Mouse (Mus musculus): ENCODE data around the gene Arvcf.

The Arvcf gene

DNA sequence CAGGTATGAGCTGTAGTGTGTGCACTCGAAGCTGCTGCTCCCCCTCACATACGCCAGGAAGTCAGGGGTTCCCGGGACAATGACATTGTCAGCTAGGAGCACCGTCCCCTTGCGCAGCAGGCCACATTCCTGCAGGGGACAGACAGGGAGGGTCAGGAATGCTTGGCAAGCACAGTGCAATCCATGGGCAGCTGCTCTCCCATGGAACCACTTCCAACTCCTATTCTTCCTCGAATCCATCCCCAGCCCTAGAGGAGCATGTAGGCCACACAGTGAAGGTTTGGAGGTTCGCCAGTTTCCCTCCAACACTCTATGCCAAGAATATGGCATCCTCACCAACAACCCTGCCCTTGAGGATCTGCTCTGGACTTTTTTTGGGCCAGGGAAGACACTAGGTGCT is 59.9 kb downstream of the Arvcf start:
- no peak for DNase-seq (ENCODE audit: low spot score in 2 of 2)

- DNase-seq (ENCODE audit: low spot score in 2 of 2): no peak
These were observed 61.8 kb downstream of the Arvcf start for GRCm38 (mm10) chr16:18409776-18410175.

DNA sequence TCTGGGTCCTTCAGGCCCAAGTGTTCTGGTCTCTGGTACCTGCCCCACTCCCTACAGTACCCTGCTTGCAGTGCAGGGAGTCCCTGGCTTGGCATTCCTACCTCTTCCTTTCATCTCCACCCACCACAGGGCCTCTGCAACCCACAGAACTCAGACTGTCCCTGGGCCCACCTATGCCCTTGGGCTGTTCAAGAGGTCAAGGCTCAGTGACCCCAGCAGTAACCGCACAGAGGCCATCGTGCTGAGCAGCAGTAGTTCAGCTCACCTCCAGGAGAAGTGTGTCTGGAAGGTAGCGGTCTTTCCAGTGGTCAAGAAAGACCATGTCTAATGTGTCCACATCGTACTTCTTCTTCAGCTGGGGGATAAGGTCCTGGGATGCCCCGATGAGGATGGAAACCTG is 62.4 kb downstream of the Arvcf start:
- no peak for DNase-seq (ENCODE audit: low spot score in 2 of 2)

DNA sequence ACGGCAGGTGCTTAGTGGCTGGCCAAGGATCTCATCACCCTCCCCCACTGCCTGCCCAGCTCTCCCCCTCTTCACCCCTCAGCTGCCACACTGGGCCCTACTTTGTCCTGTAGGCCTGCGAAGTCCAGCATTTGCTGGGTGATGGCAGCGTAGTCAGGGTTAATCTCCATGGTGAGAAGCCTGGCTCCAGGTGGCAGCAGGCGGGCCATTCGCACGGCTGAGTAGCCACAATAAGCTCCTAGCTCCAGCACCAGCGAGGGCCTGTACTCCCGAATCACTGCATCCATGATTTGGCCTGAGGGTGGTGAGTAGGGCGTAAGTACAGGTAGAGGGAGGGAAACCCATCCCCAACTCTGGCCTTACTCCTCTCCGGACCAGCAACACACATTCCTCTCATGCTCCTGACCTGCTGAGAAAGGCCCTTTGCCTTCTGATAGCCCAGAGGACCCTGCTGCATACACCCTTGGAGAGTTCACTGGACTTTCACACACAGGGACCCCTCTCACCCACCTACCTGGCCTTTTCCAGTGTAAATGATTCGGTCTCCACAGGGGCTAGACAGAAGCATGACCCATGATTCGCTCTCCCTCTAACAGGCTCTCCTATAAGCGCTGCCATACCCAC is 63.2 kb downstream of the Arvcf start:
- DNase-seq (ENCODE audit: low spot score in 2 of 2): no peak

DNA sequence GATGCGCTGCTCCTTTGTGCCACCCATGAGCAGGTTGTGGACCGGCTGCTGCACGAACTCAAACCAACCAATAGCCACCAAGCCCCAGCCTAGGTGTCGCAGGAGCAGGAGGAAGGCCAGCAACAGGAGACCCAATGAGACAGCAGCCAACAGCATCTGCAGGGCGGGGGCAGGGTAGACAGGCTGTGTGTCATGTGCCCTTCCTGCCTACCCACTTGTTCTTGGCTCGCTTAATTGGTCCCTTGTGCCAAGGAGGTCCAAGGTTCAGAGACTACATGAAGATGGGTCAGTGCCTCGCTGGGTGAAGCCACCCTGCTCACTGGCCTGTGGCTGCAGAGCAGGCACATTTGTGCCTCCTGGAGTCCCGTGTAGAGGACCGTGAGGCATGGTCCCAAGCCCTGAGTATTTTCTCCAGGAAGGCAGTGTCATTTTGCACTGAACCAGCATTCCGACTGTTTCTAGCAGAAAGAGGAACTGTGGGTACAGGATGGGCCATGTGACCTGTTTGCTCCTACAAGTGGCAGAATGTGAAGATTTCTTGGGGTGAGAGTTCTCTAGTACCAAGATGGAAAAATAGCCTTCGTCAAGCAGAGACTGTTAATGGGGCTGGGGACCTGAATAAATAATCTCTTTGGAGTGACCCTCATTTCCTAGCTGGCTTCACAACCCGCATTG is 64.0 kb downstream of the Arvcf start:
- DNase-seq (ENCODE audit: low spot score in 2 of 2): no peak

DNA sequence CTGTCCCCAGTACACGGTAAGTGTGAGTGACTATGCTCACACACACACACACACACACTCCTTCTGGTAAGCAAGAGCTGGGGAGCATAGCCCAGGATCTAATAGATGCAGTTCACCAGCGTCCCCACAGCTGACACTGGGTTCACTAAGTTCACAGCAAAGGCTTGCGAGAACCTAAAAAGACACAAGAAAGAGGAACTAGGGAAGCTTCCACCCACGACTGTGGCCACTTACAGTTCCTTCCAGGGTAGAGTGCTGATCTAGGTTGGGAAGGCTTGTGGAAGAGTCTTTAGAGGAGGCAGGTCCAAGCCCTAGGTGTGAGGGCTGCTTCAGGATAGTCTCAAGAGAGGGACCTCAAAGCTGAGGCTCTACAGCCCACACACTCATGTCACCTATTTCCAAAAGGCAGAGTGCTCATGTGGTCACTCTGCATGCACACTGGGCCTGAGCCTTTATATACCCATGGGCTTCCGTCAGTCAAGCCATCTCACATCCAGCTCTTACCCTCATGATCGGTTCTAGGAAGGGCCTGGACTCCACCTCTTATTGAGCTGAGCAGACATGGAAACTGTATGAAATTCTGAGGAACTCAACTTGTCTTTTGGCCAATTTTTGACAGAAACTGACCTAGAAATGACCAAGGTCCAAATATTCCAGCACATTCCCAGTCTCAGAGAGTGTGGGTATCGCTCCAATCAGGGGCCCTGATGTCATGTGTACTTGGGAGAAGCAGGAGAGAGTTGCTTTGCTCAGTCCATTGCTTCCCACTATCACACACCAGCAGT is 65.2 kb downstream of the Arvcf start:
- no peak for DNase-seq (ENCODE audit: low spot score in 2 of 2)

DNA sequence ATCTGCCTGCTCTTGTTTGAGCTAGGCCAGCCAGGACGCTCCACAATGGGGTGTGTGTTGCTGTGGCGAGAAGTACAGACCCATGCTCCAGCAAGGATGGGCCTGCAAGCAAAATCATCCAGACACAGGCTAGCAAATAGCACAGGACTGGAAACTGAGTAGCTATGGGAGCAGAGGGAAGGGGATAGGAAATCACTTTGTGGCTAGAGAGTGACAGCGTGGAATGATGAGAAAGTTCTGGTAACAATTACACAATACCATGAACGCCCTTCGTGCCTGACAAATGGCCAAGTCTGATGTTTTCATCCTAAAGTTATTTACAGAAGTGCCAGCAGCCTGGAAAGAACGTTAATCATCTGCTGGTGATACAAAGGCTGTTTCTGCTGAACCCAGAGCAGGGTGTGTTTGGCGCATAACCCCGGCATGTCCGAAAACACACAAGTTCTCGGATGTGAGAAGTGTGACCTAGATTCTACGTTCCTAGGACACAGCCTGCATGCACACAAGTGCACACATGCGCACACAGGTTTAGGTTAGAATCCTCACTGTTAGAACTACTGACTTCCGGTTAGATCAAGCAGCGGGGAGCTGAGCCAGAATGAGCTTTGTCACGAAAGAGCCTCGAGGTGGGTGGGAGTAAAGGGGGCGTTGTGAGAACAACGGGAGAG is 68.2 kb downstream of the Arvcf start:
- DNase-seq (ENCODE audit: low spot score in 2 of 2): no peak

DNA sequence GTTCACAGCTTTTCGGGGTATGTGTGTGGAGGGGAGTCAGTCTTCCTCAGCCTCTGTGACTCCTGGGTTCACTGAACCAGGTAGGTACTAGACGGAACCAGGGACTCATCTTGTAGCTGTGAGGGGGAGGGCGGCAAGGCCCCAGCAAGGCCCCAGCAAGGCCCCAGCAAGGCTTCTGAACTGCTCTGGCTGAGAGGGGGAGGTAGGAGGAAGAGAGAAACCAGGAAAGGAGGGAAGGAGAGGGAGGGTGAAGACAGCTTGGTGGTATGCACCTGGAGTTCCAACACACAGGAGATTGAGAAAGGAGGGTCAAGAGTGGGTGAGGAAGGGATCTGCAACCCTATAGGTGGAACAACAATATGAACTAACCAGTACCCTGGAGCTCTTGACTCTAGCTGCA is 68.9 kb downstream of the Arvcf start:
- no peak for DNase-seq (ENCODE audit: low spot score in 2 of 2)

DNA sequence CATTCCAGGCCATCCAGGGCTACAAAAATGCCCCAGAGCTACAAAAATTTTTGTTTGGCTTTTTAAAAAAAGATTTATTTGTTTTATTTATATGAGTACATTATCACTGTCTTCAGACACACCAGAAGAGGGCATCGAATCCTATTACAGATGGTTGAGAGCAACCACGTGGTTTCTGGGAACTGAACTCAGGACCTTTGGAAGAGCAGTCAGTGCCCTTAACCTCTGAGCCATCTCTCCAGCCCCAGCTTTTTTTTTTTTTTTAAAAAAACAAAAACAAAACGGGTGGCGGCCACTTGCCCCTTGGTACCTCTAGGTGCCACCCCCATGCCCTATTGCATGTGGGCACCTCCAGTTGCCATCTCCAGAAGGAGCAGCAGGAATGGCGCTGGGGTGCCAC is 69.5 kb downstream of the Arvcf start:
- DNase-seq (ENCODE audit: low spot score in 2 of 2): no peak

DNA sequence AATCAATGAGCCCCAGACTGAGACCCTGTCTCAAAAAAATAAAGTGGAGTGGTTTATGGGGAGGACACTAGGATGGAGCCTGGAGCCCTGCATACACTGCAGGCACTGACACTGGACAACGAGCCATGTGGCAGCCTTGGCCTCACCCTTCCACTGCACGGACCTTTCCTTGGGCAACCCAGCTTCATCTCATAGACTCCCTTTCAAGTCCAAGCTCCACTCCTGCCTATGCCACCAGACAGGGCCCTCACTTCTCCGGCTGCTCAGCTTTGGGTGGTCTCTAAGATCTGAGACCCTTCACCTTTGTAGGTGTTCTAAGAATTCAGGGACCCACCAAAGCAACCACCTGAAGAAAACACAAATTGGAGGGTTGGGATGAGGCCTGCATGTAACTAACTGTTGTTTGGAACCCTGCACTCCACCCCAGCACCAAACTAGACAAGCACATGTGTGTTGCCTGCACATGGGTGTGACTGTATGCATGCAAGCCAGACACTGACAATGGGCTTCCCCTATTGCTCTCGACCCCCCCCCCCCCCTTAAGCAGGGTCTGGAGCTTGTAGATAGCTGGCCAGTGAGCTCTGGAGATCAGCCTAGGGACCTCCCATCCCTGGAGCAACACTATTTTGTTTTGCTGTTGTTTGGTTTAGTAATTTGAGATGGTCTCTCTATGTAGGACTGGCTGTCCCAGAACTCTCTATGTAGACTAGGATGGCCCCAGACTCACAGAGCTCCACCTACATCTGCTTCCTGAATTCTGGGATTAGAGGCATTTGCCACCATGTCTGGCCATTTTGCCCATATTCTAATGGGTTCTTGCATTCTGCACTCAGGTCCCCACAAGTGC is 71.0 kb downstream of the Arvcf start:
- DNase-seq (ENCODE audit: low spot score in 2 of 2): no peak

DNA sequence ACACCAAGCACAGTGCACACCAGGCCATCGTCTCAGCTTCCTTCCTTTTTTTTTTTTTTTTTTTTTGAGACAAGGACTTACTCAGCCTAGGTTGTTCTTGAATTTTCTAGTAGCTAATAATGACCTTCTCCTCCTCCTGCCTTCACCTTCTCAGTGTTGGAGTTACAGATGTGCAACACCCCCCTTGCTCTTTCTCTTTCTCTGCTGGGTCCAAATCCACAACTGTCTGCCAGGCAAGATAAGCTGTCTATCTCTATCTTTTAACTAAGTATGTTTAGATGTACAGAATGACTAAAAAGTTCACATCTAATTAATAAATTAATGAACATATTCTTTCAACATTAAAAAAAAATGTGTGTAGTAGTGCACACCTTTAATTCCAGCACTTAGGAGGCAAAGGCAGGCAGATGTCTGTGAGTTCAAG is 71.6 kb downstream of the Arvcf start:
- DNase-seq (ENCODE audit: low spot score in 2 of 2): no peak

DNA sequence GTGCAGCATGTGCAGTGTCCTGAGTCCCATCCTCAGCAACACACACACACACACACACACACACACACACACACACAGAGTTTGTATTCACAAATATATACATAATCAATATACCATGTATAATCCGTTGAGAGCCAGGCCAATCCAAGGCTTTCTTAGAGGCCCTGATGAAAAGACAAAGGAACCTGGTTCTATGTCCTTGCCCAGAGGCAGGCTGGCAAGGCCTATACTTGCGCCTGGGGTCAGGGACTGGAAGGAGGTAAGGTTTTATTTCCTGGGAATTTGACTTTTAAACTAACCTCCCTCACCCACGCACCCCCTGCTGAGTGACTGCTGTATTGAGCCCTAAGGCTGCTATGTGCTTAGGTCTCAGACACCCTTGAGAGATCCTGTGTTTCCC is 72.6 kb downstream of the Arvcf start:
- no peak for DNase-seq (ENCODE audit: low spot score in 2 of 2)

- no peak for DNase-seq (ENCODE audit: low spot score in 2 of 2)
These were observed 75.4 kb downstream of the Arvcf start for GRCm38 (mm10) chr16:18423203-18423914.

GRCm38 (mm10) chr16:18423915-18424265 is 75.9 kb downstream of the Arvcf start:
- no peak for DNase-seq (ENCODE audit: low spot score in 2 of 2)

DNA sequence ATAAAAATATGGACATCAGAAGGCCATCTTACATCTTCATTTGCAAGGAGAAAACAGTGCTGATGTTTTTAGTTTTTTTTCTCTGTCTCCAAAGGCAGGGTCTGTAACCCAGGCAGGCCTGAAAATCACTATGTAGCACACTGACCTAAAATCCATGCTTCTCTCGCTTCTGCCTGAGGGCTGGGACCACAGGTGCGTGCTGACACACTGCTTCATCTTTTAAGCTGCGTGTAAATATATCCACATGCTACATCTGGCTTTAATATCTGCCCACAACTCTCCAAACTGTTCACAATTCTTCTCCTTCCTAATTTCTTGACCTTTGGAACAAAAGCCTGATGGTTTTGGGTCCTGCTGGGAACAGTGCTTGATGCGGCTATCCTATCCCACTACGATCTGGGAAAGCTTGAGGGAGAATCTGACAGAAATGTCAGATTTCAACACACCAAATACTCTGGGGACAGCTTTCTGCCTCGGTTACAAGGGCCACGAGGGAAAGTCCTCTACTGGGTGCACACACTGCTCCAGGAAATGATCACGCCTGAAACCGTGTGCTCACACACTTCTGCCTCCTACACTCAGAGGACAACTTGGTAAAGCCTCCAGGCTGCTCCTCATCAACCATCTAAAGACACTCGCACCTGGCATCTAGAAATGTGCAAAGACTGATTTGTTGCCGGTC is 76.5 kb downstream of the Arvcf start:
- DNase-seq (ENCODE audit: low spot score in 2 of 2): no peak

GRCm38 (mm10) chr16:18425475-18426214 is 77.7 kb downstream of the Arvcf start:
- no peak for DNase-seq (ENCODE audit: low spot score in 2 of 2)

- DNase-seq (ENCODE audit: low spot score in 2 of 2): peak; percentile 72 to 77
These were observed 78.3 kb downstream of the Arvcf start, which contains the start of gene Txnrd2 for GRCm38 (mm10) chr16:18426215-18426791. Txnrd2 (plus strand) TSS chr16:18426384.

DNA sequence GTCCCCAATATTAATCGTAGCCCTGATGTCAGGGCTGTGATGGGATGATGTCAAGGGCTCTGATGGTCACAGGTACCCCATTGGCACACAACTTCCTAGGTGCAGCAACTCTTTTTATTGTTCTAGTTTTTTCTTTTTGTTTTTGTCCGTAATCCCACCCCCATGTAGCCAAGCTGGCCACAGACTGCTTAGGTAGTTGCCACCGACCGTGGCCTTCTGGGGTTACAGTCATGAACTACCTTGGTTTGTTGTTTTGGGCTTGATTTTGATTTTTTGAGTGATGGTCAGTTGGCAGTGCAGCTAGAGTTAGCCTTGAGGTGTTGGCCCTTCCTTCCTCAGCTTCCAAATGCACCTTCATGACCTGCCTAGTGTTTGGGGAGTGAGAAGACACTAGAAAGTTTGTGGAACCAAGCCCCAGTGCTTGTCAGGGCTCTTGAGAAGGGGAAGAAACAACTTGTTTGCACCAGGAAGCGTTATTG is 78.9 kb downstream of the Arvcf start, which contains the start of gene Comt:
TSS of gene Comt (minus strand) at position 51 of the 479 bp plus-strand sequence.
- no peak for DNase-seq (ENCODE audit: low spot score in 2 of 2)

DNA sequence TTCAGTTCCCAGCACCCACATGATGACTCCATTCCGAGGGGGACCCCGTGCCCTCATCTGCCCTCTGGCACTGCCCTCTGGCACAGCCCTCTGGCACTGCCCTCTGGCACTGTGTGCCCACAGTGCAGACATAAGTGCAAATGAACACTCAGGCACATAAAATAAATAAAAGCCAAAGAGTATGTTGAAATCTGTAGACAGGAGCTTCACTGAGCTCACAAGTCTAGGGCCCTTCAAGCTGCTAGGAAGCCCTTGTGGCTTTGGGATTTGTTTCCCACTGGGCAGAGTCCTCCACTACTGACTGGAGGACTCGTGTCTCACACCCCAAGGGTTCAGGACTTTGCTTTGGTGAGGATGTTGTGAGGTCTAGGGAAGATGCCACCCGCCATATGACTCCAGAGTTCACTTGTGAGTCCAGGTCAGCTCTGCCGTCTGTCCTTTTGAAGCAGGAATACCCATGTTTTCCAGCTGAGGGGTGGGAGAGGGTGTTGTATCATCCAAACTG is 80.1 kb downstream of the Arvcf start:
- no peak for DNase-seq (ENCODE audit: low spot score in 2 of 2)

All from frontal cortex, postnatal 10 days (tissue).